Mouse (Mus musculus): ENCODE measurements around the gene Tspear. TPM values are rescaled to one million over a fixed set of nuclear protein-coding genes. Genes with fewer than 3 reads are reported as not detected.
A peak's percentile ranks its signal among the peaks of the same experiment; 100 is the strongest.

Tspear gene
- polyA plus RNA-seq, 1 experiment = 0.07 TPM

GRCm38 (mm10) chr10:77890987-77891565 is 204.7 kb downstream of the Tspear start:
- no peaks in the 10 kb centered on the region for H3K27me3 ChIP-seq (ENCODE audit: control insufficient read depth, insufficient read depth, low read length)
- TF ChIP-seq POLR2A (IDR thresholded peaks at IDR 0.05; ENCODE audit: control insufficient read depth, low read depth, low read length) (no peak), CTCF (IDR thresholded peaks at IDR 0.05; ENCODE audit: control insufficient read depth, insufficient read depth, insufficient replicate concordance, low read depth, low read length) (no peak)
- peak overlapping the region; percentile 71 for H3K4me3 ChIP-seq (ENCODE audit: control insufficient read depth, low read depth, low read length)
- H3K27ac ChIP-seq (ENCODE audit: control insufficient read depth, insufficient read depth, low read depth, low read length) = no peak overlapping the region
- H3K4me1 ChIP-seq (ENCODE audit: control insufficient read depth, insufficient read depth, low read length) = no peaks in the 10 kb centered on the region
- no peaks in the 10 kb centered on the region for H3K36me3 ChIP-seq (ENCODE audit: control insufficient read depth, insufficient read depth, low read length)

- H3K27ac ChIP-seq (ENCODE audit: control insufficient read depth, insufficient read depth, low read depth, low read length) = no peak overlapping the region
- H3K4me1 ChIP-seq (ENCODE audit: control insufficient read depth, insufficient read depth, low read length) = no peaks in the 10 kb centered on the region
- no peaks in the 10 kb centered on the region for H3K36me3 ChIP-seq (ENCODE audit: control insufficient read depth, insufficient read depth, low read length)
- no peaks in the 10 kb centered on the region for H3K27me3 ChIP-seq (ENCODE audit: control insufficient read depth, insufficient read depth, low read length)
- TF ChIP-seq POLR2A (IDR thresholded peaks at IDR 0.05; ENCODE audit: control insufficient read depth, low read depth, low read length) = no peak
- TF ChIP-seq CTCF (IDR thresholded peaks at IDR 0.05; ENCODE audit: control insufficient read depth, insufficient read depth, insufficient replicate concordance, low read depth, low read length) = no peak
- peak overlapping the region; percentile 77 for H3K4me3 ChIP-seq (ENCODE audit: control insufficient read depth, low read depth, low read length)
Observed at GRCm38 (mm10) chr10:77895562-77895961, 209.2 kb downstream of the Tspear start.

- peaks cover 11% of the 10 kb centered on the region for H3K4me1 ChIP-seq (ENCODE audit: control insufficient read depth, insufficient read depth, low read length)
- no peaks in the 10 kb centered on the region for H3K36me3 ChIP-seq (ENCODE audit: control insufficient read depth, insufficient read depth, low read length)
- H3K27me3 ChIP-seq (ENCODE audit: control insufficient read depth, insufficient read depth, low read length) = no peaks in the 10 kb centered on the region
- no peak overlapping the region for H3K27ac ChIP-seq (ENCODE audit: control insufficient read depth, insufficient read depth, low read depth, low read length)
- no peak for TF ChIP-seq CTCF (IDR thresholded peaks at IDR 0.05; ENCODE audit: control insufficient read depth, insufficient read depth, insufficient replicate concordance, low read depth, low read length)
- TF ChIP-seq POLR2A (IDR thresholded peaks at IDR 0.05; ENCODE audit: control insufficient read depth, low read depth, low read length) = no peak
- H3K4me3 ChIP-seq (ENCODE audit: control insufficient read depth, low read depth, low read length) = no peak overlapping the region
Observed at GRCm38 (mm10) chr10:77900126-77900525, 213.8 kb downstream of the Tspear start.

GRCm38 (mm10) chr10:77900903-77901818 is 214.8 kb downstream of the Tspear start:
- Histone ChIP-seq H3K27me3 (ENCODE audit: control insufficient read depth, insufficient read depth, low read length) (no peaks in the 10 kb centered on the region), H3K27ac (ENCODE audit: control insufficient read depth, insufficient read depth, low read depth, low read length) (no peak overlapping the region), H3K4me1 (ENCODE audit: control insufficient read depth, insufficient read depth, low read length) (peaks cover 11% of the 10 kb centered on the region), H3K4me3 (ENCODE audit: control insufficient read depth, low read depth, low read length) (no peak overlapping the region), H3K36me3 (ENCODE audit: control insufficient read depth, insufficient read depth, low read length) (no peaks in the 10 kb centered on the region)
- TF ChIP-seq POLR2A (IDR thresholded peaks at IDR 0.05; ENCODE audit: control insufficient read depth, low read depth, low read length) (no peak), CTCF (IDR thresholded peaks at IDR 0.05; ENCODE audit: control insufficient read depth, insufficient read depth, insufficient replicate concordance, low read depth, low read length) (no peak)

GRCm38 (mm10) chr10:77901871-77902210 is 215.5 kb downstream of the Tspear start:
- TF ChIP-seq POLR2A (IDR thresholded peaks at IDR 0.05; ENCODE audit: control insufficient read depth, low read depth, low read length) (no peak), CTCF (IDR thresholded peaks at IDR 0.05; ENCODE audit: control insufficient read depth, insufficient read depth, insufficient replicate concordance, low read depth, low read length) (no peak)
- Histone ChIP-seq H3K4me3 (ENCODE audit: control insufficient read depth, low read depth, low read length) (peak overlapping the region; percentile 60), H3K4me1 (ENCODE audit: control insufficient read depth, insufficient read depth, low read length) (peaks cover 11% of the 10 kb centered on the region), H3K27ac (ENCODE audit: control insufficient read depth, insufficient read depth, low read depth, low read length) (no peak overlapping the region), H3K36me3 (ENCODE audit: control insufficient read depth, insufficient read depth, low read length) (no peaks in the 10 kb centered on the region), H3K27me3 (ENCODE audit: control insufficient read depth, insufficient read depth, low read length) (no peaks in the 10 kb centered on the region)

GRCm38 (mm10) chr10:77902211-77902893 is 216.0 kb downstream of the Tspear start, which contains the start of gene Lrrc3:
TSS of gene Lrrc3 (minus strand) at chr10:77902536.
- Histone ChIP-seq H3K4me1 (ENCODE audit: control insufficient read depth, insufficient read depth, low read length) (peaks cover 11% of the 10 kb centered on the region), H3K27me3 (ENCODE audit: control insufficient read depth, insufficient read depth, low read length) (no peaks in the 10 kb centered on the region), H3K4me3 (ENCODE audit: control insufficient read depth, low read depth, low read length) (peak within 1 kb of the TSS; percentile 60), H3K36me3 (ENCODE audit: control insufficient read depth, insufficient read depth, low read length) (no peaks in the 10 kb centered on the region), H3K27ac (ENCODE audit: control insufficient read depth, insufficient read depth, low read depth, low read length) (no peak within 1 kb of the TSS)
- TF ChIP-seq CTCF (IDR thresholded peaks at IDR 0.05; ENCODE audit: control insufficient read depth, insufficient read depth, insufficient replicate concordance, low read depth, low read length) (no peak), POLR2A (IDR thresholded peaks at IDR 0.05; ENCODE audit: control insufficient read depth, low read depth, low read length) (no peak)

All from testis, adult 2 months (tissue).